Mouse (Mus musculus) CH12F3 (cell line): Measurements from ENCODE around the gene Gfra1.

ENCODE experiments used
- in situ Hi-C: fragments of 300-500 bp; cut with MboI; formaldehyde crosslinking; loops from 2 replicates; pipeline ENCODE4 v1.14.3; 2020; ENCODE audit warnings: low sequenced_read_pairs

Gfra1 gene

GRCm38 (mm10) chr19:58442785-58443732 is 12.7 kb downstream of the Gfra1 start:
- in situ Hi-C loops, result no loop called here

- in situ Hi-C loops, result no loop called here
These were observed 13.9 kb downstream of the Gfra1 start for GRCm38 (mm10) chr19:58441785-58442184.

- in situ Hi-C loops, result no loop called here
These were observed 14.5 kb downstream of the Gfra1 start for GRCm38 (mm10) chr19:58441246-58441645.

- in situ Hi-C loops, result no loop called here
These were observed 16.9 kb downstream of the Gfra1 start for GRCm38 (mm10) chr19:58438762-58439161.

GRCm38 (mm10) chr19:58437441-58438071 is 18.2 kb downstream of the Gfra1 start:
- in situ Hi-C loops, result no loop called here

- in situ Hi-C loops, result no loop called here
These were observed 18.8 kb downstream of the Gfra1 start for GRCm38 (mm10) chr19:58436874-58437273.

GRCm38 (mm10) chr19:58435877-58436276 is 19.8 kb downstream of the Gfra1 start:
- in situ Hi-C loops, result no loop called here

GRCm38 (mm10) chr19:58432840-58433239 is 22.9 kb downstream of the Gfra1 start:
- in situ Hi-C loops, result no loop called here

GRCm38 (mm10) chr19:58428546-58428945 is 27.2 kb downstream of the Gfra1 start:
- in situ Hi-C loops, result no loop called here

- in situ Hi-C loops, result no loop called here
These were observed 28.4 kb downstream of the Gfra1 start for GRCm38 (mm10) chr19:58427348-58427747.

GRCm38 (mm10) chr19:58424928-58425327 is 30.8 kb downstream of the Gfra1 start:
- in situ Hi-C loops, result no loop called here

GRCm38 (mm10) chr19:58424179-58424578 is 31.5 kb downstream of the Gfra1 start:
- in situ Hi-C loops, result no loop called here

- in situ Hi-C loops, result no loop called here
These were observed 32.7 kb downstream of the Gfra1 start for GRCm38 (mm10) chr19:58422916-58423493.

GRCm38 (mm10) chr19:58419685-58420084 is 36.0 kb downstream of the Gfra1 start:
- in situ Hi-C loops, result no loop called here

GRCm38 (mm10) chr19:58419278-58419677 is 36.4 kb downstream of the Gfra1 start:
- in situ Hi-C loops, result no loop called here

GRCm38 (mm10) chr19:58415173-58415572 is 40.5 kb downstream of the Gfra1 start:
- in situ Hi-C loops, result no loop called here

- in situ Hi-C loops, result no loop called here
These were observed 41.0 kb downstream of the Gfra1 start for GRCm38 (mm10) chr19:58414733-58415132.

- in situ Hi-C loops, result no loop called here
These were observed 42.4 kb downstream of the Gfra1 start for GRCm38 (mm10) chr19:58413290-58413689.

GRCm38 (mm10) chr19:58412811-58413210 is 42.9 kb downstream of the Gfra1 start:
- in situ Hi-C loops, result no loop called here

GRCm38 (mm10) chr19:58406726-58407125 is 49.0 kb downstream of the Gfra1 start:
- in situ Hi-C loops, result no loop called here

- in situ Hi-C loops, result no loop called here
These were observed 55.5 kb downstream of the Gfra1 start for GRCm38 (mm10) chr19:58400224-58400623.

GRCm38 (mm10) chr19:58399166-58399565 is 56.5 kb downstream of the Gfra1 start:
- in situ Hi-C loops, result no loop called here
